Mouse (Mus musculus) limb, embryonic 14.5 days (tissue): ENCODE measurements at regions not wholly inside any gene's neighbourhood (a gene's known extent, or its start where the extent isn't known, plus 50 kb on each side); places are given as distances from the start of the nearest gene placed in this dataset.

Source experiments
- ATAC-seq: fragments of 200-750 bp; cut with Nextera tagmentation; 2 replicates; pipeline ENCODE4 v1.8.0; 2017; ENCODE audit warnings: low read depth, moderate number of reproducible peaks, moderate TSS enrichment; ENCODE audit not compliant: low FRiP score
- DNase-seq: peaks from one replicate; pipeline ENCODE4 v3.0.0-alpha.2; 2015; ENCODE audit warnings: low spot score
- H3K27ac ChIP-seq: fragments of 300-500 bp; sonication (generic); replicated peaks from 2 replicates; pipeline ENCODE4 v1.5.1; 2014; ENCODE audit warnings: low read depth, mild to moderate bottlenecking, low read length, moderate library complexity, mixed read lengths
- H3K27me3 ChIP-seq: fragments of 300-500 bp; sonication (generic); 2 replicates; pipeline ENCODE4 v1.6.1; 2014; ENCODE audit warnings: low read length, mixed read lengths; ENCODE audit not compliant: control insufficient read depth, insufficient read depth
- H3K36me3 ChIP-seq: fragments of 300-500 bp; sonication (generic); 2 replicates; pipeline ENCODE4 v1.6.1; 2014; ENCODE audit warnings: mild to moderate bottlenecking, low read length, moderate library complexity, mixed read lengths; ENCODE audit not compliant: control insufficient read depth, insufficient read depth
- H3K4me1 ChIP-seq: fragments of 300-500 bp; sonication (generic); 2 replicates; pipeline ENCODE4 v1.6.1; 2014; ENCODE audit warnings: antibody characterized with exemption, low read length, mixed read lengths; ENCODE audit not compliant: control insufficient read depth, insufficient read depth
- H3K4me2 ChIP-seq: fragments of 300-500 bp; sonication (generic); replicated peaks from 2 replicates; pipeline ENCODE4 v1.6.1; 2014; ENCODE audit warnings: low read depth, mild to moderate bottlenecking, low read length, moderate library complexity; ENCODE audit not compliant: severe bottlenecking
- H3K4me3 ChIP-seq: fragments of 300-500 bp; sonication (generic); replicated peaks from 2 replicates; pipeline ENCODE4 v1.5.1; 2014; ENCODE audit warnings: low read length
- H3K9ac ChIP-seq: fragments of 300-500 bp; sonication (generic); 2 replicates; pipeline ENCODE4 v1.6.1; 2014; ENCODE audit warnings: mild to moderate bottlenecking, low read depth, low read length, moderate library complexity; ENCODE audit not compliant: severe bottlenecking
- H3K9me3 ChIP-seq: fragments of 300-500 bp; sonication (generic); 2 replicates; pipeline ENCODE4 v1.6.1; 2016; ENCODE audit warnings: low read length; ENCODE audit not compliant: control insufficient read depth
- POLR2A ChIP-seq: fragments of 200-500 bp; IDR thresholded peaks from 2 replicates; pipeline ENCODE4 v1.8.0; 2012; ENCODE audit warnings: inconsistent platforms, mild to moderate bottlenecking, moderate library complexity, borderline replicate concordance; ENCODE audit not compliant: insufficient read depth, insufficient read length; ENCODE audit errors: extremely low read depth
- WGBS: fragments of 180-500 bp; shearing (Covaris S2); extraction: QIAGEN DNeasy Blood & Tissue Kit; methylation state at CpG from one replicate; pipeline ENCODE4 v1.1.7; 2014; 5-methylcytosine and 5-hydroxymethylcytosine counted together

- Histone ChIP-seq H3K4me2 (no peak overlapping the region), H3K4me3 (no peak overlapping the region)
Observed at GRCm38 (mm10) chr1:186434782-186435181, 271.0 kb downstream of the Tgfb2 start.

GRCm38 (mm10) chr1:186434007-186434406, 271.8 kb downstream of the Tgfb2 start:
- no peaks in the 10 kb centered on the region for H3K9me3 ChIP-seq
- H3K9ac ChIP-seq, result no peak overlapping the region
- no peak overlapping the region for H3K4me3 ChIP-seq
- DNase-seq, result no peak
- no peaks in the 10 kb centered on the region for H3K27me3 ChIP-seq
- H3K27ac ChIP-seq, result no peak overlapping the region
- no peak for TF ChIP-seq POLR2A
- no peak overlapping the region for H3K4me2 ChIP-seq
- ATAC-seq, result no peak
- 0 out of 2 replicates have a peak, but pooled peaks cover 10% of the 10 kb centered on the region for H3K4me1 ChIP-seq
- WGBS, result 71% methylated on average over 2 of the region's 2 CpGs
- no peaks in the 10 kb centered on the region for H3K36me3 ChIP-seq

More at GRCm38 (mm10) chr1:186434782-186435181, 271.0 kb downstream of the Tgfb2 start:
- Histone ChIP-seq H3K36me3 (no peaks in the 10 kb centered on the region), H3K27me3 (no peaks in the 10 kb centered on the region), H3K9ac (no peak overlapping the region), H3K9me3 (no peaks in the 10 kb centered on the region), H3K4me1 (0 out of 2 replicates have a peak, but pooled peaks cover 10% of the 10 kb centered on the region), H3K27ac (no peak overlapping the region)
- no peak for ATAC-seq
- no peak for DNase-seq
- TF ChIP-seq POLR2A, result no peak
- WGBS, result 35% methylated on average over 9 of the region's 9 CpGs

- H3K27me3 ChIP-seq, result no peaks in the 10 kb centered on the region
- DNase-seq (peak; percentile 69), ATAC-seq (peak; percentile 26; the same call in 1 of the 2 replicates)
- no peak overlapping the region for H3K9ac ChIP-seq
- no peaks in the 10 kb centered on the region for H3K36me3 ChIP-seq
- 56% methylated on average over 7 of the region's 7 CpGs for WGBS
- H3K4me1 ChIP-seq, result 0 out of 2 replicates have a peak, but pooled peaks cover 10% of the 10 kb centered on the region
- no peak overlapping the region for H3K4me2 ChIP-seq
- H3K9me3 ChIP-seq, result no peaks in the 10 kb centered on the region
- no peak overlapping the region for H3K27ac ChIP-seq
- H3K4me3 ChIP-seq, result no peak overlapping the region
- TF ChIP-seq POLR2A, result no peak
Observed at GRCm38 (mm10) chr1:186433169-186433665, 272.6 kb downstream of the Tgfb2 start.

GRCm38 (mm10) chr1:186425421-186425820, 280.4 kb downstream of the Tgfb2 start:
- TF ChIP-seq POLR2A, result no peak
- peak; percentile 90 for ATAC-seq

GRCm38 (mm10) chr1:186424084-186424483, 281.7 kb downstream of the Tgfb2 start:
- ATAC-seq, result no peak
- H3K9me3 ChIP-seq, result no peaks in the 10 kb centered on the region
- H3K27me3 ChIP-seq, result no peaks in the 10 kb centered on the region
- H3K36me3 ChIP-seq, result no peaks in the 10 kb centered on the region
- no peak overlapping the region for H3K4me2 ChIP-seq
- TF ChIP-seq POLR2A, result no peak
- 70% methylated on average over 5 of the region's 5 CpGs for WGBS
- H3K4me1 ChIP-seq, result peaks cover 6% of the 10 kb centered on the region; the same call in 1 of the 2 replicates
- no peak overlapping the region for H3K9ac ChIP-seq
- no peak overlapping the region for H3K27ac ChIP-seq
- no peak for DNase-seq
- no peak overlapping the region for H3K4me3 ChIP-seq

More at GRCm38 (mm10) chr1:186425421-186425820, 280.4 kb downstream of the Tgfb2 start:
- H3K4me3 ChIP-seq, result no peak overlapping the region
- H3K27me3 ChIP-seq, result no peaks in the 10 kb centered on the region
- DNase-seq, result peak; percentile 61
- no peaks in the 10 kb centered on the region for H3K9me3 ChIP-seq
- H3K9ac ChIP-seq, result no peak overlapping the region
- H3K27ac ChIP-seq, result no peak overlapping the region
- peaks cover 6% of the 10 kb centered on the region; the same call in 1 of the 2 replicates for H3K4me1 ChIP-seq
- H3K4me2 ChIP-seq, result no peak overlapping the region
- no peaks in the 10 kb centered on the region for H3K36me3 ChIP-seq
- WGBS, result 53% methylated on average over 6 of the region's 6 CpGs
